Mouse (Mus musculus) E14TG2a.4 (cell line): ENCODE measurements around the gene Lmna.

Experiments used
- CTCF ChIP-seq: conservative IDR thresholded peaks from 2 replicates; pipeline ENCODE4 v1.5.1; 2014; ENCODE audit warnings: low read length
- NANOG ChIP-seq: IDR thresholded peaks from 2 replicates; pipeline ENCODE4 v1.6.1; 2014; ENCODE audit warnings: borderline replicate concordance, low read length, mixed read lengths
- POU5F1 ChIP-seq: IDR thresholded peaks from 2 replicates; pipeline ENCODE4 v1.6.1; 2014; ENCODE audit warnings: low read length, borderline replicate concordance

- no peak for TF ChIP-seq CTCF
- no peak for TF ChIP-seq NANOG
- no peak for TF ChIP-seq POU5F1
These were observed 44.6 kb downstream of the Lmna start for GRCm38 (mm10) chr3:88465127-88465526.
